Mouse (Mus musculus) thymus, postnatal 10 days (tissue): ENCODE data around the gene Ccdc62.

Experiments
- DNase-seq, 2 experiments: peaks; one replicate each; pipeline ENCODE4 v3.0.0; 2021; ENCODE audit warnings: low spot score in 2 of 2

The Ccdc62 gene

GRCm38 (mm10) chr5:123979980-123980369 lies 49.5 kb downstream of the Ccdc62 start:
- no peak for DNase-seq

GRCm38 (mm10) chr5:123980521-123981249 lies 50.2 kb downstream of the Ccdc62 start:
- no peak for DNase-seq

GRCm38 (mm10) chr5:123981250-123981554 lies 50.7 kb downstream of the Ccdc62 start:
- DNase-seq, result no peak

GRCm38 (mm10) chr5:123982838-123983237 lies 52.4 kb downstream of the Ccdc62 start:
- DNase-seq, result no peak

- DNase-seq, result no peak
Observed at GRCm38 (mm10) chr5:123985434-123985833, 55.0 kb downstream of the Ccdc62 start.

- no peak for DNase-seq
Observed at GRCm38 (mm10) chr5:123986925-123987324, 56.4 kb downstream of the Ccdc62 start.

GRCm38 (mm10) chr5:123987511-123987910 lies 57.0 kb downstream of the Ccdc62 start:
- DNase-seq, result no peak

- no peak for DNase-seq
Observed at GRCm38 (mm10) chr5:123989941-123990885, 59.7 kb downstream of the Ccdc62 start.

GRCm38 (mm10) chr5:123991321-123991720 lies 60.8 kb downstream of the Ccdc62 start:
- DNase-seq, result no peak

- DNase-seq, result no peak
Observed at GRCm38 (mm10) chr5:123992193-123992637, 61.7 kb downstream of the Ccdc62 start.

- peak; percentile 38 to 76 for DNase-seq
Observed at GRCm38 (mm10) chr5:123992794-123993193, 62.3 kb downstream of the Ccdc62 start.

GRCm38 (mm10) chr5:123993263-123994036 lies 63.0 kb downstream of the Ccdc62 start:
- no peak for DNase-seq

GRCm38 (mm10) chr5:123994468-123994867 lies 64.0 kb downstream of the Ccdc62 start:
- no peak for DNase-seq

- no peak for DNase-seq
Observed at GRCm38 (mm10) chr5:123995388-123995787, 64.9 kb downstream of the Ccdc62 start.

GRCm38 (mm10) chr5:123996194-123996593 lies 65.7 kb downstream of the Ccdc62 start:
- DNase-seq, result peak in 1 of 2 experiments; percentile 51

- DNase-seq, result no peak
Observed at GRCm38 (mm10) chr5:123996695-123997094, 66.2 kb downstream of the Ccdc62 start.

GRCm38 (mm10) chr5:123997211-123997751 lies 66.8 kb downstream of the Ccdc62 start:
- no peak for DNase-seq

GRCm38 (mm10) chr5:123997811-123998210 lies 67.3 kb downstream of the Ccdc62 start:
- no peak for DNase-seq

- DNase-seq, result no peak
Observed at GRCm38 (mm10) chr5:123998370-123998769, 67.9 kb downstream of the Ccdc62 start.

GRCm38 (mm10) chr5:124000824-124001223 lies 70.3 kb downstream of the Ccdc62 start:
- peak; percentile 76 to 94 for DNase-seq

GRCm38 (mm10) chr5:124001274-124001673 lies 70.8 kb downstream of the Ccdc62 start:
- no peak for DNase-seq

- no peak for DNase-seq
Observed at GRCm38 (mm10) chr5:124002876-124003275, 72.4 kb downstream of the Ccdc62 start.
